Mouse (Mus musculus) left cerebral cortex, adult 2 months (tissue): Measurements from ENCODE around the gene Crbn. TPM values are rescaled to one million over a fixed set of nuclear protein-coding genes. Genes with fewer than 3 reads are reported as not detected.

Experiments
- DNase-seq, 2 experiments: peaks; one replicate each; pipeline ENCODE4 v3.0.0; 2021 to 2022; ENCODE audit warnings: low spot score in 2 of 2, mixed read lengths in 1 of 2; ENCODE audit errors: extremely low spot score in 1 of 2
- H3K27ac ChIP-seq: fragments of 200-600 bp; 2 replicates; pipeline ENCODE4 v1.8.1; 2022
- H3K4me3 ChIP-seq: fragments of 200-600 bp; 2 replicates; pipeline ENCODE4 v1.8.1; 2022
- CTCF ChIP-seq: fragments of 200-600 bp; IDR thresholded peaks from 2 replicates; pipeline ENCODE4 v1.8.1; 2022; ENCODE audit warnings: antibody characterized with exemption, mild to moderate bottlenecking, moderate library complexity
- intact Hi-C: fragments of 180-260 bp; cut with DNase I; formaldehyde crosslinking; loops from one replicate; pipeline ENCODE4 v1.15.1; 2025
- total RNA-seq, 2 experiments: library from RNA; stranded (reverse); gene quantifications; 2 replicates each; pipeline ENCODE4 v1.2.3; 2021

The Crbn gene
- total RNA-seq, 2 experiments from 2014 or later, result 93.1 to 103 TPM

- Histone ChIP-seq H3K27ac (no peak overlapping the region), H3K4me3 (no peak overlapping the region)
- no peak for TF ChIP-seq CTCF
- intact Hi-C loops, result no loop called here
- DNase-seq, result no peak
Measured at GRCm38 (mm10) chr6:106794094-106794814, 5.6 kb downstream of the Crbn start.

GRCm38 (mm10) chr6:106793621-106794020, 6.3 kb downstream of the Crbn start:
- no peak overlapping the region for H3K4me3 ChIP-seq
- no peak for TF ChIP-seq CTCF
- DNase-seq, result no peak
- no peak overlapping the region for H3K27ac ChIP-seq
- intact Hi-C loops, result no loop called here

GRCm38 (mm10) chr6:106793088-106793487, 6.8 kb downstream of the Crbn start:
- H3K27ac ChIP-seq, result no peak overlapping the region
- no peak for DNase-seq
- no peak overlapping the region for H3K4me3 ChIP-seq
- no peak for TF ChIP-seq CTCF
- intact Hi-C loops, result no loop called here

- intact Hi-C loops, result no loop called here
- no peak for TF ChIP-seq CTCF
- no peak for DNase-seq
- no peak overlapping the region for H3K27ac ChIP-seq
- H3K4me3 ChIP-seq, result no peak overlapping the region
Measured at GRCm38 (mm10) chr6:106792486-106792885, 7.4 kb downstream of the Crbn start.

GRCm38 (mm10) chr6:106791429-106791828, 8.4 kb downstream of the Crbn start:
- intact Hi-C loops, result loop anchor here (2.0 kb wide), 1 partner anchor 15 kb away; no protein-coding TSS in a partner anchor
- TF ChIP-seq CTCF, result no peak
- no peak overlapping the region for H3K4me3 ChIP-seq
- no peak for DNase-seq
- no peak overlapping the region for H3K27ac ChIP-seq

GRCm38 (mm10) chr6:106787138-106787537, 12.7 kb downstream of the Crbn start:
- intact Hi-C loops, result no loop called here

GRCm38 (mm10) chr6:106770046-106770445, 29.8 kb downstream of the Crbn start:
- peak overlapping the region; percentile 56; the same call in 1 of the 2 replicates for H3K27ac ChIP-seq
- H3K4me3 ChIP-seq, result peak overlapping the region; percentile 97
- DNase-seq, result no peak
- TF ChIP-seq CTCF, result no peak
- intact Hi-C loops, result no loop called here

More at GRCm38 (mm10) chr6:106787138-106787537, 12.7 kb downstream of the Crbn start:
- H3K4me3 ChIP-seq, result no peak overlapping the region
- TF ChIP-seq CTCF, result no peak
- DNase-seq, result no peak
- no peak overlapping the region for H3K27ac ChIP-seq

GRCm38 (mm10) chr6:106769290-106769866, 30.5 kb downstream of the Crbn start:
- intact Hi-C loops, result loop anchor here (2.0 kb wide), 1 partner anchor 29 kb away; no protein-coding TSS in a partner anchor
- TF ChIP-seq CTCF, result no peak
- Histone ChIP-seq H3K4me3 (peak overlapping the region; percentile 97), H3K27ac (peak overlapping the region; percentile 56)
- DNase-seq, result no peak

- Histone ChIP-seq H3K4me3 (peak within 1 kb of the TSS; percentile 97), H3K27ac (peak within 1 kb of the TSS; percentile 56)
- intact Hi-C loops, result loop anchor here (2.0 kb wide), 1 partner anchor 30 kb away; no protein-coding TSS in a partner anchor
- peak; percentile 96 to 97 for DNase-seq
- TF ChIP-seq CTCF, result no peak
Measured at GRCm38 (mm10) chr6:106768640-106769289, 31.1 kb downstream of the Crbn start, which contains the start of gene Trnt1. TSS of gene Trnt1 (plus strand) at chr6:106769120.

- no peak overlapping the region for H3K27ac ChIP-seq
- TF ChIP-seq CTCF, result no peak
- intact Hi-C loops, result no loop called here
- no peak for DNase-seq
- no peak overlapping the region for H3K4me3 ChIP-seq
Measured at GRCm38 (mm10) chr6:106766774-106767173, 33.1 kb downstream of the Crbn start.

- no peak overlapping the region for H3K27ac ChIP-seq
- H3K4me3 ChIP-seq, result no peak overlapping the region
- DNase-seq, result no peak
- no peak for TF ChIP-seq CTCF
- intact Hi-C loops, result no loop called here
Measured at GRCm38 (mm10) chr6:106765892-106766291, 34.0 kb downstream of the Crbn start.

GRCm38 (mm10) chr6:106761486-106761885, 38.4 kb downstream of the Crbn start:
- no peak for DNase-seq
- intact Hi-C loops, result no loop called here
- no peak overlapping the region for H3K27ac ChIP-seq
- no peak overlapping the region for H3K4me3 ChIP-seq
- no peak for TF ChIP-seq CTCF
